Mouse (Mus musculus): Measurements from ENCODE around the gene Spryd4.

DNA sequence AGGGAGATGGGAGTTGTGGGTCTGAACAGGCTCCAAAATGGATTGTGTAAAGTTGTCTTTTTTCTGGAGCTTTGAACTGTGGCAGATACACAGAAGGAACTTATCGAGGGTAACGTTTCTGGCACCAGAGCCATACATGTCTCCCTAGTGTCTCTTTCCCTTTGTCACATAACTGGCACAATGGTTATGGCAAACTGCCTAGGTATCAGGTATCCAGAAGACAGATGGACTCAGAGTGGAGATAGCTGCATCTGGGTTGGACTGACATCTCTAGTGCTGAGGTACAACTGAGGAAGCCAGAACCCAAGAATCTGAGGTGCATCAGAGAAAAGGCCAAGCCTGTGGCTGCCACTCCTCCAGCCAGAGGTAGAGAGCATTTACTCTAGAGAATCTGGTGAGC lies 1.5 kb downstream of the Spryd4 start:
- TF ChIP-seq CTCF (conservative IDR thresholded peaks at IDR 0.05; ENCODE audit: low read length) (no peak), POU5F1 (IDR thresholded peaks at IDR 0.05; ENCODE audit: borderline replicate concordance, low read length) (no peak)
